Mouse (Mus musculus): ENCODE data around the gene Tnip3.

GRCm38 (mm10) chr6:65498786-65499185 lies 26.3 kb upstream of the Tnip3 start:
- TF ChIP-seq CTCF (IDR thresholded peaks at IDR 0.05), result no peak
- TF ChIP-seq EP300 (IDR thresholded peaks at IDR 0.05), result no peak
